Mouse (Mus musculus) CH12.LX (cell line): ENCODE measurements at regions not wholly inside any gene's neighbourhood (a gene's known extent, or its start where the extent isn't known, plus 50 kb on each side); places are given as distances from the start of the nearest gene placed in this dataset.

Experiments
- CTCF ChIP-seq, 2 experiments: IDR thresholded peaks in 1 of 2; conservative IDR thresholded peaks in 1 of 2; 2 replicates each; pipeline ENCODE4 v1.5.1; 2011 to 2012; ENCODE audit warnings: low read depth in 2 of 2, low read length in 2 of 2, improper control_type of control experiment in 1 of 2, inconsistent platforms in 1 of 2, mild to moderate bottlenecking in 1 of 2, moderate library complexity in 1 of 2
- UBTF ChIP-seq: IDR thresholded peaks from 2 replicates; pipeline ENCODE4 v1.6.1; 2012; ENCODE audit warnings: low read depth, mild to moderate bottlenecking, inconsistent platforms, low read length, improper control_type of control experiment, moderate library complexity

DNA sequence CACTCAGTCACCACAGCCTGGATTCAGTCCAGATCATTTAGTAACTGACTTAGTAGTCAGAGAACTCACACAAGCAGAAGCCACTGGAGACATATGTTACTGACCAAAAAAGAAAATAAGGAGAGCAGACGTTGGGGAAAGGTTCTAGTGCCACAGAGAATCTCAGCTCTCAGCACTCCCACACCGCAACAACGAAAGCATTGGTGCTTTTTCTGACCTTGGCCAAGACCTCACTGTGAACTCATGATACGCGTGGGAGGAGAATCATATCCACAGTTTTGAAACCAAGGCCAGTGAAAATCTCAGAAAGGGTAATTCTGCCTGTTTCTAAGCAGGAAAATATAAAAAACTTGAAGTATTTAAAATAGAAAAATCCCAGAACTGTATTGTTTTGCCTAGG is 591.0 kb downstream of the Hs3st4 start:
- no peak for TF ChIP-seq UBTF
- no peak for TF ChIP-seq CTCF (conservative IDR thresholded peaks at IDR 0.05 in 1 of 2, IDR thresholded peaks at IDR 0.05 in 1 of 2; ENCODE audit: low read depth in 2 of 2, low read length in 2 of 2)
